Mouse (Mus musculus) kidney, postnatal 4 days (tissue): ENCODE results near the gene Sox18.

Experiments used
- DNase-seq, 2 experiments: peaks; one replicate each; pipeline ENCODE4 v3.0.0; 2021; ENCODE audit warnings: mixed read lengths in 2 of 2

Gene Sox18

DNA sequence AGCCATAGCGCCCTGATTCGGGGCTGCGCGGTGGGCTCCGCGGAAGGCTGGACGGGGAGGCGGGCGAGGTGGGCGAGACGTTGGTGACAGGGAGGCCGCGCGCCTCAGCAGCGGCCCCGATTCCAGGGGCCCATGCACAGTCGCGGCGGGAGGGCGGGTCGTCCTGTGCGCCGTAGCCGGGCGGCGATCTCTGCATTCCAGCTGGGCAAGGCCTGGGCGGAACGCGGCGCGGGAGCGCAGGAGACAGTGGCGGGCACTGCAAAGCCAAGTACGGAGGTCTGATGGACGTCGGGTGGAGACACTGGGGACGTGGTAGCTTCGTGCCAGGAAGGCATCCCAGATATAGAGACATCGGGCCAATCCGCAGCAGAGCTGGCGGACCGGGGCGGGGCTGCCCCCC, at the start of gene Sox18:
TSS of gene Sox18 (minus strand) at position 315 of the 400 bp plus-strand sequence.
- peak; percentile 66 to 77 for DNase-seq

DNA sequence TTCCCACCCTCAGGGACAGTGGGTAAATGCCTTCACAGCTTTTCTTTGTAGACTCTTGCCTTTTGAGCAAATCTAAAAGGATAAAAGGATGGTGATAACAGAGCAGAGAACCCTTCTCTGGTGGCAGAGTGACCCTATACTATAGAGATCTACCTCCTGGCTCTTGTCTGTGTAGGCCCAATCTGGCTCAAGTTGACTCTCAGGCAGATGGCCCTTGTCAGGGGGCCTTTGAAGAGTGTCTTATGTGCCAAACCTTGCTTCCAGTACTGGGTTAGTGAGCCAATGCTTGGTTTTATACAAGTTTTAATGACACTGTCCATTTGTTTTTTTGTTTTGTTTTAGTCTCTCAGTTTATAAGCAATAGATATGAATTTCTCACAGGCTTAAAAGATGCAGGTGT, 49.8 kb upstream of the Sox18 start:
- no peak for DNase-seq

DNA sequence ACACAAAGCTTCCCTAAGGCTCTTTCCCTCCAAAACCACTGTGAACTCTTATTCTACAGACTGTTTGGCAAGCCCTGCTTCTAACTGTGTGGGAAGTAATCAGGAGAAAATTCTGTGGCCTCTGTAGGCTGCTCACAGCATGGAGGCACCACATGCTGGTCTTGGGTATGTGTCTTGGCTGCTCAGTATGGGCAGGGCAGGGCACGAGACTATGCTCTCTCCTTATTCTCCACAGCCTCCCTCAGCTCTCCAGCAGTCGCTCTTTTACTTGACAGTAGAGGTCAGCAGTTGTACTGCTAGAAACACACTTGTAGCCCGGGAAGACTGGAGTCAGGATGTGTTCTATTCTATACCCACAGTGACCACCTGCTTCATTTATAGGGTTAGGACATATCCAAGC, 48.6 kb upstream of the Sox18 start:
- no peak for DNase-seq

DNA sequence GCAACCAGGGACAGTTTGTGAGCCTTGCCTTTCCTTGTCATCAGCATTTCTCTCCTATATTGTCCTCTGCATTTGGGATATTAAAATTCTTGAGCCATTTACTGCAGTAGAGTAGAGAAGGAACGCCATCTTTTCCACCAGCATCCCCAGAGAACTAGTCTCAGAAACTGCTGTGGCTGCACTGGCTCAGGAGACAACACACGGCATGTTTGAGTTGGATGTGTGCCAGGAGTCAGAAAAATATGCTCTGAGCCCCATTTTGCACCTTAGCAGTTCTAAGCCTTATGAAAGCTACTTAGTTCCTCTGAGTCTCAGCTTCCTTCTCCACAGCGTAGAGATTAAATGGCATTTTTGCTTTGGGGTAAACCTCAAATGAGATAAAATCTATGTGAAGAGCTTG, 45.6 kb upstream of the Sox18 start:
- no peak for DNase-seq

DNA sequence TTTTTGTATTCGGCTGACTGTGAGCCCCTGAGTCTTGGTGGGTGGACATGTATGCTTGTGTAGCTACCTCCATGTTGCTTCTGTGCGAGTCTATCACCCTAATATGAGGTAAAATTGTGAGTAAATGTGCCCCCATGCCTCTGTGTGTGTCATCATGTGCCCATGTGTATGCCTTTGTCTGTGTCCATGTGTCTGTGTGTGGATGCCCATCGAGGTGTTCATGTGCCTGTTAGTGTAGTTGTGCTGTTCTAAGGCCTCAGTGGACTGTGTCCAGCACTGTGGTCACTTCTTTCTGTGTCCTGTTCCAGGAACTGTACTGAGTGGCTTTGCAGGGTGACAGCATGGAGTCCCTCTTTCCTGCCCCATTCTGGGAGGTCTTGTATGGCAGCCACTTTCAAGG, 43.9 kb upstream of the Sox18 start:
- no peak for DNase-seq

DNA sequence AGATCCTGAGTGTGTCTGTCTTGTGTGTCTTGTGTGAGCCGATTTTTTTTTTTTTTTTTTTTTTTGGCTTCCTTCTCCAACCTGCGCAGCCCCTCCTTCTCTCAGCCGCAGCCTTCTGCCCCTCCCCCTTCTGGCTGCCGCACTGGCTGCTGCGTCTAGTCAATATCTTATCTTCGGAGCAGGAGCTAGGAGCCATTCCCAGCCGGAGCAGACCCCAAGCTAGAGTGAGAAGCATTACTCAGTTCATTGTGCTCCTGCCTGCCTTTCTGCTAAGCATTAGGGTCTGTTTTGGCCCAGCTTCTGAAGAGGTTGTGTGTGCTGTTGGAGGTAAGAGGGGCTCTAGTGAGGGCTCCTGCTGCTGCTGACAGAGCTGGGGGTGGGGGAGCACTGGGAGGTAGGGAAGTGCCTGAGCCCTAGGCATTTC, 43.5 kb upstream of the Sox18 start, which contains the start of gene Oprl1:
TSS of gene Oprl1 (plus strand) at position 114 of the 424 bp plus-strand sequence.
- no peak for DNase-seq

DNA sequence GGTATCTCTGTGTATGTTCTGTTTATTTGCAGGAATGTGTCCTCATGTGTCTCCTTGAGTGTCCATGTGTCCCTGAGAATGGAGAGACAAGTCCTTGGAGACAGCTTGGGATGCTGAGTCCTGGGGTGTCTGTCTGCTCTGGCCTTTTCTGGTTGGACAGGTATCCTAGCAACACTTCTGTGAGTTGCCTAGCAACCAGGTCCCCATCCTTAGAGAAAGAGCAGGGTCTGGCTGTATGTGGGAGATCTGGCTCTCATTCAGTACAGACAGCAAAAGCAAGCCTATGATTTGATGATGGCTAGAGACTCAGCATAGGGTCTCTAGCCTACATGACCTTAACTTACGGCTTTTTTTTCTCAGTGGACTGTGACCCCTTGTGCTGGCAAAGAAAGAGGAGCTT, 42.3 kb upstream of the Sox18 start:
- DNase-seq, result no peak

DNA sequence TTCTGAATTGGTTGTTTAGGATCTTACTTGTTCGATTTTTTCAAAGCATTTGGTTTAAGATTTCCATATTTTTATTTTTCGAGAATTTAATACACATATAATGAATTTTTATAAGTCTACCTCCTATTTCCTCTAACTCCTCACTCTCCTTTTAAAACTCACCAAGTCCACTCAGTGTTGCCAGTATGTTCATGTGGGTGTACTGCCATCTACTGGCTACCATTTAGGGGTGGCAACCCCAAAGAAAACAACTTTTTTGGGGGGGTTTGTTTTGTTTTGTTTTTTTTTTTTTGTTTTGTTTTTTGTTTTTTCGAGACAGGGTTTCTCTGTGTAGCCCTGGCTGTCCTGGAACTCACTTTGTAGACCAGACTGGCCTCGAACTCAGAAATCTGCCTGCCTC, 35.2 kb upstream of the Sox18 start:
- DNase-seq, result no peak

DNA sequence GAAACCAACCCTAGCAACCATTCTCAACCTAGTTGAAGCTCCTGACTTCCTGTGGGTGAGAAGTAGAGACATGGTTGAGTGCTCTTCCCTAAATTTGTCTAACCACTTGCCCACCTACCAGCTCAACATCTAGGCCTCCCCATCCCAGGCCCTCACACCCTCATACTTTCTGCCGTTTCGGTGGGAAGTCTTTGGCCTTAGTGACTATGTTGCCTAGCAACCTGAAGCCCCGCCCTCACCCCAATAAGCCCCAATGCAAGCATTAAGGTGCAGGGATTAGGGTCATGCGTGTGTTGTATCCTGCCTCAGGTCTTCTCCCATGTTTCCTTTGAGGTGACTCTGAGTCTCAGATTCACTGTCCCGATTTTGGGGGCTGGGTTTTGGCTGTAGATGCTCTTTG, 26.8 kb upstream of the Sox18 start, which contains the start of gene Lkaaear1:
TSS of gene Lkaaear1 (minus strand) at position 202 of the 400 bp plus-strand sequence.
- DNase-seq, result no peak

DNA sequence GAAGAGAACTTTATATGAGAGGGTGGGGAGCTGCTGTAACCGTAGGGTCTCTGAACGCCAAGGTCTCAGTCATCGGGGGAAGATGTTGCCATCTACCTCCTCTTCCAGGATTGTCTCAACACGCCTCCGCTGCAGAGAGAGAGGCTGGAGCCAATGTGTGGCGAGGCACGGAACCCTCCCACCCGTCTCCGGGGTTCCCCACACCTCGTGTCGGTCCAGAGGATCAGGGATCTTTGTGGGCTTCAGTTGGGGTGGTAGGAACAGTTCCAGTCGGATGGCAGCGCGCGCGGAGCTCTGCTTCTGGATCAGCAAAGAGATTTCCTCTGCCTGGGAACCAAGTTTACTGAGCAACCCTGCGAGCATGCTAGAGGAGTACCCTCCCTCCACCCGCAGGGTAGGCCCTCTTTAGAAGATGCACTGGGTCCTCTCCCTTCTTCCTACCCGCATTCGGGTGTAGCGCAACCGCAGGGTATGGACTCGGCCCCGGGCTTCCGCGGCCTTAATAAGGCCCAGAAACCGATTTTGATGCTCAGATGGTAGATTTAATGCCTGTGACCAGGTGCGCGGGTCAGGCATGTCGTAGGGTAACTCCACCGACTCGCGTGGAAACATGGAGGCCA, 25.5 kb upstream of the Sox18 start:
- DNase-seq, result no peak

DNA sequence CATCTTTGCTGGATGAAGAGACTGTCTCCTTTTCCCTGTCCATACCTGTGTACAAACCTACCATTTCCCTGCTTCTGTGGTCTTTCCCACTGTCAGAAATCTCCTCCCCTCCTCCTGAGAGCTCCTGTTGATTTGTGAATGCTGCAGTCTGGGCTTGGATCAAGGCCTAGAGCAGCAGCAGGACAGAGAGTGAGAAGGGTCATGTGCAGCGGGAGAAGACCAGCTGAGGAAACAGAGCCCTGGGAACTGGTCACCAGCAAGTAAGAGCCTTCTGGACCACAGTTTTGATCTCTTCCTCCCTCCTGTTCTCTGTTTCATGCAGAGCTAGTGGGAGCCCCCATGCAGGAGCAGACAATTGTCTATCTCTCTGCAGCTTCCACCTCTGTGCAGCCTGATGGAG, 24.3 kb upstream of the Sox18 start:
- no peak for DNase-seq

DNA sequence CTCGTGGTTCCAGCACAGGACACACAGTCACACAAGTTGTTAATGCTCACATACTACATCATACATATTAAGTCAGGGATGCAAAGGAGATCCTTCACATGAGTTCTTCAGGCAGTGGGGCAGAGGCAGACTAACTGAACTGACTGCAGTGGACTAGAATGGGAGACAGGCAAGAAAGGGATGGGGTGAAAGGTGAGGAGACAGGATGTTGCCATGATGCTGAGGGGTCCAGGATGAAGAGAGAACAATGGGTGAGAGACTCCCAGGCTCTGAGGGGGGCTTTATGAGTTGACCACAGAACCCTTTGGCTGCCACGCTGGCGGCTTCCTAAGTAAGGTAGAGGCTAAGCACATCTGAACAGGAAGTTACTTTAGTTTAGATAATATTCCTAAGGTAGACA, 23.1 kb upstream of the Sox18 start:
- no peak for DNase-seq

DNA sequence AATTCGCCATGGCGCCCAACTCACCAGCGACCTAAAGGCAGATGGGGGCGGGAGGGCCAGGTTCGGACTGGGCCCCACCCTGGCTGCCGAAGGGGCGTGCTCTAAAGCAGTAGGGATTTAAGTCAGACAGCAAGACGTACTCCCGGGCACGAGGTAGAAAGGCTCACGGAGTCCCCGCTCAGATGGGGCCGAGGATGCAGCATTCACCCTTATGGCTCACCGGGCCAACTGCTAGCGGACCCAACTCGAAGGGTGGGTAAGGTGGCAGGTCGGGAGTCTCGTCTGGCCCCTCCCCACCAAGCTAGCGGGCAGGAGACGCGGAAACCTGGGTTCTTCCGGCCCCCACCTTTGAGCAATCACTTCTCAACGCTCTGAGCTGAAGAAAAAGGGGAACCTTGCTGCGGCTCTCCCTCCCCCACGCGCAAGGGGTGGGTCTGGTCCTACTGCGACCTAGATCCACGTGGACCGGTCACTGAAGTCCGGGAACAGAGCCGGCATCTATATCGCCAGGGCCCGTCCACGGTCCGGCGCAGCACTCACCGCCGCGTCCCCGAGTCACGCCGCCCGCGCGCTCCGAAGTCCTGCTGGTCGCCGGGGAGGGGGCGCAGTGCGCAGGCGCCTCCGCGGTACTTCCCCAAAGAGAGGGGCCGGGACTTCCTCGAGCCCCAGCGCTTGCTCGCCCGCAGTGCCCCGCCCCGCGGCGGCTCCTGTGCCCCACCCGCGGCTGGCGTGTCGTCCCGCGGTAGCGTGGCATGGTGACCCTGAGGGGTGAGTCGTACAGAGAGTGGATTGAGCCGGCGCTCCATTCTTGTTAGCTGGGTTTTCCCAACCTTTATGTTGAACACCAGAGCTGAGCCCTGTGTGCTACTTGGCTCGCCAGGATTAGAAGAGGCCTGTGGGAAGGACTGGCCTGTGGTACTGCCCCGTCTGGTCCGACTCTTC, 22.2 kb upstream of the Sox18 start, which contains the start of gene Rgs19:
TSS of gene Rgs19 (minus strand) at position 639 of the 942 bp plus-strand sequence.
- peak; percentile 83 to 88 for DNase-seq

DNA sequence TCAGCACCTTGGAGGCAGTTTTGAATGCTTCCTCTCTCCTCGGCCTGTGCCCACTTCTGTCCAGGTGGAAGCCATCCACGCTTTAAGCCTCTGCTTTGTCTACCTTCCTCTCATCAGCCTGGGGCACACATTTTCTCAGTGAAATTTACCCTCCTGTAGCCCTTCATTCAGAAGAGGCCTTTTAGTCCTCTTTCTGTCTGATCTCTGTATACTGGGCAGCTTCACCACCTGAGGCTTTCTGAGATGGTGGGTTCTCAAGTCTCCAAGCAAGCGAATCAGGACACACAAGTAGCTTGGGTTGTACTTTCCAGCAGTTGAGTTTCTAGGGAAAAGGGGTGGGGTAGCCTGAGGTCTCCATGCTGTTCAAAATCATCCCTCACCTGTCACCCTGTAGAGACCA, 20.9 kb upstream of the Sox18 start:
- no peak for DNase-seq

DNA sequence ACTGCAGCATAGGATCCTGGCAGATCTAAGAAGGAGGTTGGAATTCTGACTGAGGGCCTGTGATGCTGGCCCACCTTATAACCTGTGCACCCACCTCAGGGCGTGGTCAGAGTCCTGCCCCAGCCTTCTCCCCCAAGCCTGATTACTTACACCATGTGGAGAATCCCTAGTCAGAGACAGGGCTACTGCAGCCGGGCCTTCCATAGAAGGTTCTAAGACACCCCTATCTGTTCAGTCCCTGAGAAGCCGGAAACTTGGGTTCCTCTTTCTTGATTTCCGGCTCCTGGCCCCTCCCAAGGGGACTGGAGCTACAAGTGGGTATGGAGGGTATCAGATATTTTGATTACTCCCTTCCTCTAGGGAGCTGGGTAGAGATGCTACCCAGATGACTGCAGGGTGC, 20.1 kb upstream of the Sox18 start:
- no peak for DNase-seq

DNA sequence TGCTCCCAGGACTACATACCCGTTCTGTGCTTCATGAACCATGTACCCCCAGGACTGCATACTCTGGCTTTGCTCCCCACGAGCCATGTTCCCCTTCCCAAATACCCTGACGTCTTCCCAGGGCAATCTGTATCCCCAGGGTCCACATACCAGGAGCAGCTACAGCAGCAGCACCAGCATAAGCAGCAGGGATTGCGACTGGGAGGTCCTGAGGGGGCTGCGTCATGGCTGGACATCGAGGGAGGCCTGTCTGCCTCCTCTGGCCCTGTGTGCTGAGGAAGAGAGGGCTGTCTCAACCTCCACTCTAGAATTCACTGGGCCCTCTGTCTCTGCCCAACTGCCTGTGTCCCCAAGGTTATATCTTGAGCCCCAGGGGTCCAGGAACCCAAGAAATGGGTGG, 19.6 kb upstream of the Sox18 start:
- no peak for DNase-seq

DNA sequence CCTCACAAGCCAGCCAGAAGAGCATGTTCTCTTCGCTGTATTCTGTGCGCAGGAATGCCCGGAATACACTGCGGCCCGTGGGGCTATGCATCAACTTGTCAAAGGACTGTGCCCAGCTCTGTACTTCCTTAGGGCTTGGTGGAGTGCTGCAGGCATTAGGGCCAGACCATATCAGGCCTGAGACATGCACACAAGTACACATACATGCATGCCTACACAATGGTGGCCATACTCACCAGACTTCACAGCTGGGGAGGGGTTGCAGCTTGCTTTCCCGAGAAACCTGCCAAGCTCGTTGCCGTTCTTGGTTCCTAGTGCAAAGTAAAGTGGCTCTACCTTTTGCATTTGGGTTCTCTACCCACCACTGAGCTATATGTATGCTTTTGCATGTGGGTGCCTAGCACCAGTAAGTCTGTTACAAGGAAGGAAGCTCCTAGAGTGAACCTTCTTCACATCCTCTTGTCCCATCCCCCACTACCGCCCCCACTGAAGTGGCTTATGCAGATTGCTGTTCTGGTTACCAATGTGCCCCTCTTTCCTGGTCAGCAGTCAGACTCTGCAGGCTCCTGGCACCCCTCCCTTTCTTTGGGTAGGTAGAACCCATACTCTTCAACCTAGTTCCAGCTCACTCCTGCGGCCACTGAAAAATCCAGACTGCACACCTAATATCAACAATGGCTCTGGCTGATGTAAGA, 18.2 kb upstream of the Sox18 start:
- DNase-seq, result no peak

DNA sequence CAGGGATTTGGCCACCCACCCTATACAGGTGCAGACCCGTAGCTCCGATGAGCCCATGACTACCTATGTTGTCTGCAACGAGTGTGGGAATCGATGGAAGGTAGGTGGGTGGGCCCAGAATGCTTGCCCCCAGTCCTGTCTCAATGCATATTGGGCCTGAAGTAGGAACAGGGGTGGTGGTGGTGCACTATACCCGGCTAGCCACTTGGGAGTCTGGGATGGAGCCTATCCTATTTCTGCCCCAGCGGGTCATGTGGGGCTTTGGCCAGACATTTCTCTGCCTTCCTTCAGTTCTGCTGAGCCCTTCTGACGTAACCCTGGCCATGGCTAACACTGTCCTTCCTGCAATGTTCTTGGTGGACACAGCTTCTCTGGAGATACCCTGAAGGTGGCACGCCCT, 16.1 kb upstream of the Sox18 start:
- no peak for DNase-seq

DNA sequence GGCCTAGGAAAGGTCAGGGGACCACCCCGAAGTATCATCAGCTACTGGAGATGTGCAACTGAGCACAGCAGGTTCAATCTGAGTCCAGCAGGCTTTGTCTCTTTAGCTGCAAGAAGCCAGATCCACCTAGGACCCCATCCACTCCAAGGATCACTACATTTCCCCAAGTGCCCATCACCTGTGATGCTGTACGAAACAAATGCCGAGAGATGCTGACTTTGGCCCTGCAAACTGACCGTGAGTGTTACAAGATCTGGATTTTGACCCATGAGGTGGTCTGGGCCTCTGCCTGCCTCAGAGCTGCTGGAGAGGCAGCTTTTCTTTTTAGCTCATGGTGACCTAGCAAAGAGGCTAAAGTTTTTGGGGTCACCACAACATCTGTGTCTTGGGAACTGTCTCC, 14.2 kb upstream of the Sox18 start:
- no peak for DNase-seq

DNA sequence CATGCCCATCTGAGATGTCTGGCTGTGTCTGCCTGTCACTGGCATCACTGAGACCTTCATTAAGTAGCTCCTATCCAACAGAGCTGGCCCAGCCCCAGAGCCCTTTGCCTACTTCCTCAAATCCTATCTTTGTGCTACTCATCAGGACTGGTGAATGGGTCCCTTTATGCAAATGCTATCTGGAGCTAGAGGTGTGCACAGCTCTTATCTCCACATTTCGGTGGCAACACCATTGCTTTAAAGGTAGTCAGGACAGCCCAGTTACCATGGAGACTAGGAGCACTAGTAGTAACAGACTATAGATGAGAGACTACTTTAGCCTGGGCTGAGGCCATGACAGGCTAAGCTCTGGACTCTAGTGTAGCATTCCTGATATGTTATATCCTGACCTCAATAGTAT, 13.3 kb upstream of the Sox18 start:
- DNase-seq, result no peak

DNA sequence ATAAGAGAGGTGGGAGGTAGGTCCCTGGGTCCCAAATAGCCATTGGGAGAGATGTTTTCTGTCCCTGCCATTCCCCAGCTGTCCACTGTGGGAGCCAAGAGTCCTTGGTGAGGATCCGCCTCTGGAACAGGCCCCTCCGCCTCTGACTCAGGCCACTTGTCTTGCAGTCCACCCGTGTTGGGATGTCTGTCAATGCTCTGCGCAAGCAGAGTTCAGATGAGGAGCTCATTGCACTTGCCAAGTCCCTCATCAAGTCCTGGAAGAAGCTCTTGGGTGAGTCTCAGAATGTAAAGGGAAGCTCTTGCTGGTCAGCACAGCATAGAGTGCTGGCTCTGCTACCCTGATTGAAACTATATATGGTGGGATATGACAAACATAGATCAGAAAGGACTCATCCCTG, 11.9 kb upstream of the Sox18 start:
- DNase-seq, result no peak

DNA sequence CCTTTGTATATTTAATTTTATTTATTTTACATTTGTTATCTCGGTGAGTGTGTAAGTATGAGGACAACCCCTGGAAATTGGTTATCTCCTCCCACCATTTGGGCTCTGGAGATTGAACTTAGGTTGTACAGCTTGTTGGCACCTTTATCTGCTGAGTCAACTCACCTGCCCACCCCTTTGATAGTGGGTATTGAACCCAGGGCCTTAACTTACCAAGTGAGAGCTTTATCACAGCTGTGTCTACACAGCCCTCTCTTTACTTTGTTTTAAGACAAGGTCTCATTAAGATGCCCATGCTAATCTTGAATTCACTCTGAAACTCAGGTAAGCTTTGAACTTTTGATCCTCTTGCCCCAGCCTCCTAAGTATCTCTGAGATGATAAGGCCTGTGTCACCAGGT, 10.5 kb upstream of the Sox18 start:
- DNase-seq, result no peak

DNA sequence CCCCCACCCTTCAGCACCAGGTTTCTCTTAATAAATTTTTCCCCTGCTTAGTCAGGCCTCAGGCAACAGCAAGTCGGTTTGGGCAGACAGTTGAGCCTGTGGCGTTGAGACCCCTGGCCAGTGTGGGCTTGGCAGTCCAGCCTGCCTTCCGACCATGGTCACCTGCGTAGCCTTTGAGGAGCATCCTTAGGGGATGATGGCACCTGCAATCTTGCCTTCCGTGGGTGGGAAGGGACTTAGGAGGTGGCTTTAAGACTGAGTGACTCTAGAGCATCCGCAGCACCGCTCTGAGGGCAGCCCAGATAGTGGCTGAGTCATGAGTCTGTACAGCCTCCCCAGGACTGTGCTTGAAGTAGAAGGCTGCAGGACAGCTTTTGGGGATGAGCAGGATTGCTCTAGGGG, 9.3 kb upstream of the Sox18 start:
- DNase-seq, result peak in 1 of 2 experiments; percentile 24
